Mouse (Mus musculus): ENCODE results near the gene Slc34a1. TPM values are rescaled to one million over a fixed set of nuclear protein-coding genes. Genes with fewer than 3 reads are reported as not detected.

The Slc34a1 gene
- polyA plus RNA-seq, 1 experiment from 2014 or later = not detected

DNA sequence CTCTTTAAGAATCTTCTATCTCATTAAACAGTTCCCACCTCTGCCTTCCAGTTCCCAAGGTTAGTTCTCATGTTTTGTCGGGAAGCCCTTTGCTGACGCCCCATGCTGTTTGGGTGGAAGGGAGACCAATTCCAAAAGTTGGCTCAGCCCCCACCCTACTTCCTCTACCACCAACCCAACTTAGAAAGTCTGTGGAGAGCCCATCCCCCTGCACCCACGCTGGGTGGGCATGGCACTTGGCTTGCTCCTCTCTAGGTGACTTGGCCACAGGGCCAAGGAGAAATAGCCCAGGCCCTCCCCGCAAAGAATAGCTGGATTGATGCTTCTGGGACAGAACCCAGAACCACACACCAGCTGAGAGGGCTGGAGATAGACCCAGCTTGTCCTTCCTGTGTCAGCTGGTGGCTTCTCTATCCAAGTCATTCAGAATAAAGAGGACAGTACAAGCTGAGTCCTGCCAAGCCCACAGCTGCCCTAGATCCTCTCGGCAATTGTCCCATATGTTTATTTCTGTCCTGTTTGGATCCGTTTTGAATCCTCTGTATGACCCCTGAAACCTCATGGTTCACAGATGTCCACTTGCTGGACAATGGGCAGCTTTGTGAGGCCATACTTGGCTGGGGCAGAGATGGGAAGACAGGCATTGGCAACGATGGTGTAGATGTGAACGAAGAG lies 26.8 kb upstream of the Slc34a1 start:
- WGBS = 54% methylated on average over 8 of the region's 8 CpGs
- Histone ChIP-seq H3K27ac (replicated peaks; ENCODE audit: low read depth, low read length) (no peak overlapping the region), H3K4me3 (ENCODE audit: low read depth, low read length) (no peak overlapping the region), H3K36me3 (replicated peaks; ENCODE audit: control insufficient read depth, insufficient read depth, low read depth, low read length) (no peaks in the 10 kb centered on the region), H3K4me1 (ENCODE audit: control insufficient read depth, insufficient read depth, low read length) (no peaks in the 10 kb centered on the region), H3K27me3 (ENCODE audit: control insufficient read depth, insufficient read depth, low read length) (no peaks in the 10 kb centered on the region), H3K9ac (replicated peaks; ENCODE audit: low read length) (no peak overlapping the region), H3K9me3 (replicated peaks; ENCODE audit: control insufficient read depth, low read length) (no peaks in the 10 kb centered on the region), H3K4me2 (ENCODE audit: low read depth, low read length) (no peak overlapping the region)
- DNase-seq (ENCODE audit: low spot score) (no peak), ATAC-seq (replicated peaks; ENCODE audit: insufficient number of reproducible peaks, low FRiP score, low TSS enrichment, low read depth) (no peak)

GRCm38 (mm10) chr13:55371740-55372139 lies 26.2 kb upstream of the Slc34a1 start:
- Histone ChIP-seq H3K9me3 (replicated peaks; ENCODE audit: control insufficient read depth, low read length) (no peaks in the 10 kb centered on the region), H3K4me2 (ENCODE audit: low read depth, low read length) (no peak overlapping the region), H3K27me3 (ENCODE audit: control insufficient read depth, insufficient read depth, low read length) (no peaks in the 10 kb centered on the region), H3K4me1 (ENCODE audit: control insufficient read depth, insufficient read depth, low read length) (no peaks in the 10 kb centered on the region), H3K27ac (replicated peaks; ENCODE audit: low read depth, low read length) (no peak overlapping the region), H3K4me3 (ENCODE audit: low read depth, low read length) (no peak overlapping the region), H3K36me3 (replicated peaks; ENCODE audit: control insufficient read depth, insufficient read depth, low read depth, low read length) (no peaks in the 10 kb centered on the region), H3K9ac (replicated peaks; ENCODE audit: low read length) (no peak overlapping the region)
- ATAC-seq (replicated peaks; ENCODE audit: insufficient number of reproducible peaks, low FRiP score, low TSS enrichment, low read depth) = no peak
- WGBS = 40% methylated on average over 5 of the region's 5 CpGs
- DNase-seq (ENCODE audit: low spot score) = no peak

GRCm38 (mm10) chr13:55374206-55374924 lies 23.6 kb upstream of the Slc34a1 start:
- H3K9ac ChIP-seq (replicated peaks; ENCODE audit: low read length) = no peak overlapping the region
- H3K4me1 ChIP-seq (ENCODE audit: control insufficient read depth, insufficient read depth, low read length) = no peaks in the 10 kb centered on the region; the same call in 1 of the 2 replicates
- no peak overlapping the region for H3K4me2 ChIP-seq (ENCODE audit: low read depth, low read length)
- no peak overlapping the region for H3K27ac ChIP-seq (replicated peaks; ENCODE audit: low read depth, low read length)
- no peak for DNase-seq (ENCODE audit: low spot score)
- H3K9me3 ChIP-seq (replicated peaks; ENCODE audit: control insufficient read depth, low read length) = no peaks in the 10 kb centered on the region
- peaks cover 16% of the 10 kb centered on the region for H3K27me3 ChIP-seq (ENCODE audit: control insufficient read depth, insufficient read depth, low read length)
- 65% methylated on average over 6 of the region's 6 CpGs for WGBS
- no peak overlapping the region for H3K4me3 ChIP-seq (ENCODE audit: low read depth, low read length)
- ATAC-seq (replicated peaks; ENCODE audit: insufficient number of reproducible peaks, low FRiP score, low TSS enrichment, low read depth) = no peak
- no peaks in the 10 kb centered on the region for H3K36me3 ChIP-seq (replicated peaks; ENCODE audit: control insufficient read depth, insufficient read depth, low read depth, low read length)

DNA sequence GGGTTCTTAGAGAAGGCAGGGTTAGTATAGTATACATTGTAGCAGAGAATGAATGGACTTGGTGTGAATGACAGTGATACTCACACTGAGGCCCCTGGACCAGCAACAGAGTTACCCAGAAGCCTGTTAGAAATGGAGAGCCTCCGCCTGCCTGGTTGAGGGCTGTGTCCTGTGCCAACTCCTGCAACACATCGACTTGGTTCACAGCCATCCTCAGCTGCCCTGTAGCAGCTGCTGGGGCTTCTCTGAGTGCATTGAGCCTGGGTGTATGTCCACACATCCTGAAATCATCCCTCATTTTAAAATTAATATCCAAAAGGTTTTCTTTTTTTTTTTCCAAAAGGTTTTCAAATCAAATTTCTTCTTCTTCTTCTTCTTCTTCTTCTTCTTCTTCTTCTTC lies 22.1 kb upstream of the Slc34a1 start:
- H3K36me3 ChIP-seq (replicated peaks; ENCODE audit: control insufficient read depth, insufficient read depth, low read depth, low read length) = no peaks in the 10 kb centered on the region
- 71% methylated on average over 2 of the region's 2 CpGs for WGBS
- H3K4me3 ChIP-seq (ENCODE audit: low read depth, low read length) = no peak overlapping the region
- no peak overlapping the region for H3K4me2 ChIP-seq (ENCODE audit: low read depth, low read length)
- H3K27ac ChIP-seq (replicated peaks; ENCODE audit: low read depth, low read length) = no peak overlapping the region
- DNase-seq (ENCODE audit: low spot score) (no peak), ATAC-seq (replicated peaks; ENCODE audit: insufficient number of reproducible peaks, low FRiP score, low TSS enrichment, low read depth) (no peak)
- H3K9ac ChIP-seq (replicated peaks; ENCODE audit: low read length) = no peak overlapping the region
- H3K27me3 ChIP-seq (ENCODE audit: control insufficient read depth, insufficient read depth, low read length) = peaks cover 27% of the 10 kb centered on the region
- no peaks in the 10 kb centered on the region; the same call in 1 of the 2 replicates for H3K4me1 ChIP-seq (ENCODE audit: control insufficient read depth, insufficient read depth, low read length)
- H3K9me3 ChIP-seq (replicated peaks; ENCODE audit: control insufficient read depth, low read length) = no peaks in the 10 kb centered on the region

DNA sequence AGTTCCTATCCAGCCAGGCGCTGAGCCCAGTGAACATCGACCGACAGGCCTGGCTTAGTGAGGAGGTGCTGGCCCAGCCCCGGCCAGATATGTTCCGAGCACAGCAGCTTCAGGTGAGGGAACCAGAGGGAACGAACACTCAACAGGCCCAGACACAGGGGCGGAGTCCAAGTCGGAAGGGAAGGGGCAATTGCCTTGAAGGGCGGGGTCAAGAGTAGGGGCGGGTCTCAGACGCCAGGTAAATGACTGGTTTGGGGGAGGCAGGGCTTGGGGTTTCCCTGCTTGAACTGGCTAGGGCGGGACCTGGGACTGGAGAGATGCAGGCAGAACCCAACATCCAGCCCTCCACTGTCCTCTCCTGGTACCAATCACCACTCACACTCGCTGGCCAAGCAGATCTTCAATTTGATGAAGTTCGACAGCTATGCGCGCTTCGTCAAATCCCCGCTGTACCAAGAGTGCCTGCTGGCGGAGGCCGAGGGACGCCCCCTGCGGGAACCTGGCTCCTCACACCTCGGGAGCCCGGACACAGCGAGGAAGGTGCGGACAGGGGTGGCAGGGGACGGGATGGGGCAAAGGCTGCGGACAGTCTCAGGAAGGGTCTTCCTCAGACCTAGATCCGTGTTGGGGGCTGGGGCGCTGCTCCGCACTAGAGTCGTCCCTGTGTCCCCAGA lies 18.9 kb upstream of the Slc34a1 start:
- H3K4me1 ChIP-seq (ENCODE audit: control insufficient read depth, insufficient read depth, low read length) = no peaks in the 10 kb centered on the region; the same call in 1 of the 2 replicates
- H3K4me2 ChIP-seq (ENCODE audit: low read depth, low read length) = no peak overlapping the region
- DNase-seq (ENCODE audit: low spot score) (peak; percentile 15), ATAC-seq (replicated peaks; ENCODE audit: insufficient number of reproducible peaks, low FRiP score, low TSS enrichment, low read depth) (no peak)
- no peak overlapping the region for H3K27ac ChIP-seq (replicated peaks; ENCODE audit: low read depth, low read length)
- WGBS = 6% methylated on average over 32 of the region's 32 CpGs
- H3K36me3 ChIP-seq (replicated peaks; ENCODE audit: control insufficient read depth, insufficient read depth, low read depth, low read length) = no peaks in the 10 kb centered on the region
- H3K9ac ChIP-seq (replicated peaks; ENCODE audit: low read length) = no peak overlapping the region
- no peak overlapping the region for H3K4me3 ChIP-seq (ENCODE audit: low read depth, low read length)
- no peaks in the 10 kb centered on the region for H3K9me3 ChIP-seq (replicated peaks; ENCODE audit: control insufficient read depth, low read length)
- peaks cover 29% of the 10 kb centered on the region for H3K27me3 ChIP-seq (ENCODE audit: control insufficient read depth, insufficient read depth, low read length)

DNA sequence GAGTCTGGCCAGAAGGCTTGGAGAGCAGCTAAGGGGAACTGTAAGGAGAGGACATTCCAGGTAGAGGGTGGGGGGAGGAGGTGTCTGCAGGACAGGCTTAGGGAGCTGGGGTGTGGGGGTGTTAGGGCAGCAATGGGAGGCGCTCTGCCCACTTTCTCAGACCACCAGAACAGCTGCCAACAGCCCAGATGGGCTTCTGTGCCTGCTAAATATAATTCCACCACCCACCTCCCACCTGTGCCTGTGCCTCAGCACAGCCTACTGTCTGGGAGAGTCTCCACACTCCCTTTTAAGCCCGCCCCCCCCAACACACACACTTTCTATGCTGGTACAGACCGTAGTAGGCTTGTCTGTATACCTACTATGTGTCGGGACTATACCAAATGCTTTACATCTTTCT lies 16.2 kb upstream of the Slc34a1 start:
- Histone ChIP-seq H3K27me3 (ENCODE audit: control insufficient read depth, insufficient read depth, low read length) (peaks cover 29% of the 10 kb centered on the region), H3K4me3 (ENCODE audit: low read depth, low read length) (no peak overlapping the region), H3K27ac (replicated peaks; ENCODE audit: low read depth, low read length) (no peak overlapping the region), H3K4me1 (ENCODE audit: control insufficient read depth, insufficient read depth, low read length) (no peaks in the 10 kb centered on the region; the same call in 1 of the 2 replicates), H3K4me2 (ENCODE audit: low read depth, low read length) (no peak overlapping the region), H3K9ac (replicated peaks; ENCODE audit: low read length) (no peak overlapping the region), H3K9me3 (replicated peaks; ENCODE audit: control insufficient read depth, low read length) (no peaks in the 10 kb centered on the region), H3K36me3 (replicated peaks; ENCODE audit: control insufficient read depth, insufficient read depth, low read depth, low read length) (no peaks in the 10 kb centered on the region)
- WGBS = 78% methylated on average over 4 of the region's 4 CpGs
- ATAC-seq (replicated peaks; ENCODE audit: insufficient number of reproducible peaks, low FRiP score, low TSS enrichment, low read depth) = no peak
- DNase-seq (ENCODE audit: low spot score) = no peak

GRCm38 (mm10) chr13:55390644-55391043 lies 7.3 kb upstream of the Slc34a1 start:
- Histone ChIP-seq H3K9ac (replicated peaks; ENCODE audit: low read length) (no peak overlapping the region), H3K4me2 (ENCODE audit: low read depth, low read length) (no peak overlapping the region), H3K9me3 (replicated peaks; ENCODE audit: control insufficient read depth, low read length) (no peaks in the 10 kb centered on the region), H3K27ac (replicated peaks; ENCODE audit: low read depth, low read length) (no peak overlapping the region), H3K27me3 (ENCODE audit: control insufficient read depth, insufficient read depth, low read length) (no peaks in the 10 kb centered on the region), H3K4me1 (ENCODE audit: control insufficient read depth, insufficient read depth, low read length) (no peaks in the 10 kb centered on the region), H3K4me3 (ENCODE audit: low read depth, low read length) (no peak overlapping the region), H3K36me3 (replicated peaks; ENCODE audit: control insufficient read depth, insufficient read depth, low read depth, low read length) (no peaks in the 10 kb centered on the region)
- DNase-seq (ENCODE audit: low spot score) = no peak
- ATAC-seq (replicated peaks; ENCODE audit: insufficient number of reproducible peaks, low FRiP score, low TSS enrichment, low read depth) = no peak
- 91% methylated on average over 3 of the region's 3 CpGs for WGBS

DNA sequence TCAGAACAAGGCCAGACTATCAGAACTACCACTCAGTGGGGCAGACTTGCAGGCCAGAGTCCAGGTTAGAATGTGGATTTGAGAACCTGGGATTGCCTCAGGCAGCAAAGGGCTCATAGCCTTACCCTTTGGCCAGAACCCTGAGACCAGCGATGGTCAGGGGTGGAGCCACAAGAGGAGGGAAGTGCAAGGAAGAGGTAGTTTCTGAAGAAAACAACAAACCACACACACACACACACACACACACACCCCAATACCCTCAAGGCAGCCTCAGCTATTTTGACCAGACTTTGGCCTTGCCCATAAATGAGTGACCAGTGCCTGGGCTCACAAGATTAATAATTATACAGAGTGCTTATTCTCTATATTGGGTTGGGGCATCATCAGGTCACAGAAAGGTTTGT lies 6.4 kb upstream of the Slc34a1 start:
- Histone ChIP-seq H3K9ac (replicated peaks; ENCODE audit: low read length) (no peak overlapping the region), H3K4me2 (ENCODE audit: low read depth, low read length) (no peak overlapping the region), H3K27me3 (ENCODE audit: control insufficient read depth, insufficient read depth, low read length) (no peaks in the 10 kb centered on the region), H3K9me3 (replicated peaks; ENCODE audit: control insufficient read depth, low read length) (no peaks in the 10 kb centered on the region), H3K36me3 (replicated peaks; ENCODE audit: control insufficient read depth, insufficient read depth, low read depth, low read length) (no peaks in the 10 kb centered on the region), H3K27ac (replicated peaks; ENCODE audit: low read depth, low read length) (no peak overlapping the region), H3K4me1 (ENCODE audit: control insufficient read depth, insufficient read depth, low read length) (no peaks in the 10 kb centered on the region), H3K4me3 (ENCODE audit: low read depth, low read length) (no peak overlapping the region)
- DNase-seq (ENCODE audit: low spot score) = no peak
- ATAC-seq (replicated peaks; ENCODE audit: insufficient number of reproducible peaks, low FRiP score, low TSS enrichment, low read depth) = no peak
- 73% methylated on average over 1 of the region's 1 CpGs for WGBS
